Mouse (Mus musculus) effector memory CD4-positive, alpha-beta T cell, adult 5 months (primary cell): ENCODE results near the gene Thy1. TPM values are rescaled to one million over a fixed set of nuclear protein-coding genes. Genes with fewer than 3 reads are reported as not detected.

Experiments
- polyA plus RNA-seq: library from polyadenylated mRNA; unstranded; fragments of 100-300 nt; shearing (Covaris generic); gene quantifications from one replicate; pipeline ENCODE4 v1.2.1, GENCODE M21; 2017

Thy1 gene
- 142 TPM for polyA plus RNA-seq

GRCm38 (mm10) chr9:44042836-44043707 is at the start of gene Thy1:
TSS of gene Thy1 (plus strand) at chr9:44043384.

GRCm38 (mm10) chr9:44066785-44067225 is 23.6 kb downstream of the Thy1 start, which contains the start of gene Usp2:
TSS of gene Usp2 (plus strand) at chr9:44067021.

Other genes with a start within 250 kb of the Thy1 start
- 34.1 TPM for gene Usp2, start 23.6 kb downstream of the Thy1 start, polyA plus RNA-seq
- not detected for gene Mfrp, start 58.3 kb downstream of the Thy1 start, polyA plus RNA-seq
- not detected for gene C1qtnf5, start 63.9 kb downstream of the Thy1 start, polyA plus RNA-seq
- not detected for gene Gm49380, start 70.1 kb downstream of the Thy1 start, polyA plus RNA-seq
- gene Rnf26, start 70.1 kb downstream of the Thy1 start, polyA plus RNA-seq, result 19.4 TPM
- 0.36 TPM for gene Mcam, start 91.1 kb downstream of the Thy1 start, polyA plus RNA-seq
- 41.9 TPM for gene Cbl, start 190.7 kb downstream of the Thy1 start, polyA plus RNA-seq
- not detected for gene Ccdc153, start 197.3 kb downstream of the Thy1 start, polyA plus RNA-seq
- 0.29 TPM for gene Pdzd3, start 208.1 kb downstream of the Thy1 start, polyA plus RNA-seq
- gene Nlrx1, start 225.2 kb downstream of the Thy1 start, polyA plus RNA-seq, result 5.8 TPM
- not detected for gene Abcg4, start 245.2 kb downstream of the Thy1 start, polyA plus RNA-seq